Mouse (Mus musculus) olfactory bulb, adult 2 months (tissue): ENCODE measurements around the gene Asphd1.

Experiments
- CTCF ChIP-seq: fragments of 200-500 bp; IDR thresholded peaks from 2 replicates; pipeline ENCODE4 v1.5.1; 2012; ENCODE audit warnings: low read depth, mild to moderate bottlenecking, low read length, moderate library complexity; ENCODE audit not compliant: insufficient read depth
- POLR2A ChIP-seq: fragments of 200-500 bp; IDR thresholded peaks from 2 replicates; pipeline ENCODE4 v1.6.1; 2012; ENCODE audit warnings: mild to moderate bottlenecking, low read depth, low read length, moderate library complexity; ENCODE audit not compliant: insufficient read depth

GRCm38 (mm10) chr7:126896912-126897311, 52.5 kb downstream of the Asphd1 start:
- TF ChIP-seq CTCF (no peak), POLR2A (no peak)
